Mouse (Mus musculus) CH12.LX (cell line): ENCODE data around the gene Tubb1. TPM values are rescaled to one million over a fixed set of nuclear protein-coding genes. Genes with fewer than 3 reads are reported as not detected.

Source experiments
- DNase-seq: peaks from one replicate; pipeline ENCODE4 v3.0.0-alpha.2; 2013; ENCODE audit errors: extremely low read depth
- H3K27ac ChIP-seq: 2 replicates; pipeline ENCODE4 v1.5.1; 2012; ENCODE audit warnings: low read depth, mild to moderate bottlenecking, control low read depth, moderate library complexity; ENCODE audit not compliant: insufficient read depth
- H3K27me3 ChIP-seq: replicated peaks from 2 replicates; pipeline ENCODE3; 2012; ENCODE audit warnings: inconsistent platforms
- H3K36me3 ChIP-seq, 2 experiments: replicated peaks in 1 of 2; 2 replicates each; pipeline versions ENCODE3 to v1.6.1; 2012; ENCODE audit warnings: inconsistent platforms in 1 of 2, low read length in 1 of 2, mild to moderate bottlenecking in 1 of 2, mixed read lengths in 1 of 2, moderate library complexity in 1 of 2; ENCODE audit not compliant: control insufficient read depth in 1 of 2, insufficient read depth in 1 of 2
- H3K4me1 ChIP-seq, 2 experiments: 2 replicates each; pipeline ENCODE4 v1.6.1; 2012; ENCODE audit warnings: inconsistent platforms in 1 of 2, moderate library complexity in 1 of 2; ENCODE audit not compliant: insufficient read depth in 2 of 2, control insufficient read depth in 1 of 2
- H3K4me2 ChIP-seq: 2 replicates; pipeline ENCODE4 v1.6.1; 2012; ENCODE audit warnings: low read depth, mild to moderate bottlenecking, control low read depth; ENCODE audit not compliant: poor library complexity, insufficient read depth, severe bottlenecking
- H3K4me3 ChIP-seq, 3 experiments: fragments of 150-350 bp in 1 of 3; sonication (generic) in 1 of 3; replicated peaks in 1 of 3; 2 replicates each; pipeline versions ENCODE3 to v1.5.1; 2011 to 2012; ENCODE audit warnings: low read depth in 2 of 3, low read length in 2 of 3, mild to moderate bottlenecking in 2 of 3, moderate library complexity in 2 of 3, control low read depth in 1 of 3, improper control_type of control experiment in 1 of 3, inconsistent platforms in 1 of 3, mixed read lengths in 1 of 3; ENCODE audit not compliant: poor library complexity in 1 of 3
- H3K79me2 ChIP-seq: replicated peaks from 2 replicates; pipeline ENCODE4 v1.6.1; 2012; ENCODE audit warnings: mild to moderate bottlenecking, moderate library complexity; ENCODE audit not compliant: control insufficient read depth, poor library complexity, insufficient read depth, severe bottlenecking; ENCODE audit errors: extremely low read depth
- H3K9ac ChIP-seq: 2 replicates; pipeline ENCODE4 v1.6.1; 2012; ENCODE audit warnings: low read depth, mild to moderate bottlenecking, control low read depth, moderate library complexity; ENCODE audit not compliant: insufficient read depth
- H3K9me3 ChIP-seq: replicated peaks from 2 replicates; pipeline ENCODE3; 2012; ENCODE audit warnings: low read length, inconsistent platforms, mixed read lengths
- BHLHE40 ChIP-seq: IDR thresholded peaks from 2 replicates; pipeline ENCODE4 v1.6.1; 2011; ENCODE audit warnings: mild to moderate bottlenecking, low read depth, low read length, improper control_type of control experiment
- CHD1 ChIP-seq: IDR thresholded peaks from 2 replicates; pipeline ENCODE4 v1.6.1; 2012; ENCODE audit warnings: low read depth, low read length, improper control_type of control experiment, inconsistent platforms
- CTCF ChIP-seq, 2 experiments: IDR thresholded peaks in 1 of 2; conservative IDR thresholded peaks in 1 of 2; 2 replicates each; pipeline ENCODE4 v1.5.1; 2011 to 2012; ENCODE audit warnings: low read depth in 2 of 2, low read length in 2 of 2, improper control_type of control experiment in 1 of 2, inconsistent platforms in 1 of 2, mild to moderate bottlenecking in 1 of 2, moderate library complexity in 1 of 2
- GABPA ChIP-seq: IDR thresholded peaks from 2 replicates; pipeline ENCODE4 v1.6.1; 2012; ENCODE audit warnings: low read depth, low read length, improper control_type of control experiment, inconsistent platforms; ENCODE audit not compliant: insufficient replicate concordance
- JUN ChIP-seq: IDR thresholded peaks from 2 replicates; pipeline ENCODE4 v1.6.1; 2011; ENCODE audit warnings: low read depth, mild to moderate bottlenecking, low read length, improper control_type of control experiment, moderate library complexity; ENCODE audit not compliant: insufficient read depth
- JUND ChIP-seq: conservative IDR thresholded peaks from 2 replicates; pipeline ENCODE4 v1.6.1; 2011; ENCODE audit warnings: low read depth, low read length, improper control_type of control experiment
- MEF2A ChIP-seq: IDR thresholded peaks from 2 replicates; pipeline ENCODE4 v1.6.1; 2014; ENCODE audit warnings: low read depth, mild to moderate bottlenecking, inconsistent platforms, low read length, improper control_type of control experiment, borderline replicate concordance
- MXI1 ChIP-seq: IDR thresholded peaks from 2 replicates; pipeline ENCODE4 v1.6.1; 2011; ENCODE audit warnings: mild to moderate bottlenecking, low read depth, low read length, improper control_type of control experiment
- MYC ChIP-seq: IDR thresholded peaks from 2 replicates; pipeline ENCODE4 v1.6.1; 2011; ENCODE audit warnings: low read depth, mild to moderate bottlenecking, improper control_type of control experiment, low read length
- PAX5 ChIP-seq: IDR thresholded peaks from 2 replicates; pipeline ENCODE4 v1.6.1; 2012; ENCODE audit warnings: low read length, inconsistent platforms, mixed read lengths
- POLR2AphosphoS2 ChIP-seq: IDR thresholded peaks from 2 replicates; pipeline ENCODE4 v1.6.1; 2011; ENCODE audit warnings: low read depth, low read length, improper control_type of control experiment
- SMC3 ChIP-seq: IDR thresholded peaks from 2 replicates; pipeline ENCODE4 v1.6.1; 2011; ENCODE audit warnings: low read depth, low read length, improper control_type of control experiment
- USF2 ChIP-seq: conservative IDR thresholded peaks from 2 replicates; pipeline ENCODE4 v1.6.1; 2011; ENCODE audit warnings: low read depth, low read length, improper control_type of control experiment
- ZKSCAN1 ChIP-seq: IDR thresholded peaks from 2 replicates; pipeline ENCODE4 v1.6.1; 2012; ENCODE audit warnings: low read depth, inconsistent platforms, low read length, improper control_type of control experiment, borderline replicate concordance
- ZNF384 ChIP-seq: IDR thresholded peaks from 2 replicates; pipeline ENCODE4 v1.6.1; 2012; ENCODE audit warnings: low read depth, low read length, improper control_type of control experiment, inconsistent platforms
- dilution Hi-C: fragments of 300-500 bp; cut with MboI; formaldehyde crosslinking; loops from 2 replicates; pipeline ENCODE4 v1.14.3; 2020; ENCODE audit warnings: low sequenced_read_pairs; ENCODE audit not compliant: extremely low pct_unique_long_range_greater_than_20kb, extremely low pct_ligation_motif_present
- in situ Hi-C: fragments of 300-500 bp; cut with MboI; formaldehyde crosslinking; loops from 3 replicates; pipeline ENCODE4 v1.14.3; 2019; ENCODE audit warnings: low sequenced_read_pairs, low pct_ligation_motif_present, low pct_unique_long_range_greater_than_20kb, mixed read lengths
- polyA plus RNA-seq: library from polyadenylated mRNA; unstranded; fragments of >175 nt; gene quantifications from 2 replicates; pipeline ENCODE4 v1.2.1, GENCODE M21; 2012; ENCODE audit warnings: low read depth; ENCODE audit not compliant: insufficient read length
- total RNA-seq, 2 experiments: library from RNA; depleted of rRNA; stranded (reverse); fragments of 300-350 nt in 1 of 2; fragments of >200 nt in 1 of 2; gene quantifications; 2 replicates each; pipeline ENCODE4 v1.2.3; 2012 to 2014

The Tubb1 gene
- not detected in 2 replicates for total RNA-seq (2012; rRNA removed)
- not detected in 2 replicates for total RNA-seq (2014; rRNA removed)
- not detected in 2 replicates for polyA plus RNA-seq

GRCm38 (mm10) chr2:174450353-174450752, at the start of gene Tubb1:
Gene Tubb1, plus strand, starts transcription at chr2:174450695.
- no peak within 1 kb of the TSS for H3K27ac ChIP-seq
- H3K9ac ChIP-seq, result no peak within 1 kb of the TSS
- no peaks in the 10 kb centered on the region for H3K9me3 ChIP-seq
- H3K4me2 ChIP-seq, result no peak within 1 kb of the TSS
- no peaks in the 10 kb centered on the region for H3K27me3 ChIP-seq
- dilution Hi-C loops, result no loop called here
- no peak within 1 kb of the TSS for H3K4me3 ChIP-seq
- TF ChIP-seq MYC (no peak), ZKSCAN1 (no peak)
- TF ChIP-seq, all 38 proteins: peak for 0
- H3K36me3 ChIP-seq, result no peaks in the 10 kb centered on the region
- peaks cover 3 to 15% of the 10 kb centered on the region in 2 experiments; a peak in 3 of 4 replicates for H3K4me1 ChIP-seq
- in situ Hi-C loops, result loop anchor here (10.0 kb wide), 1 partner anchor 136 kb away; no protein-coding TSS in a partner anchor
- H3K79me2 ChIP-seq, result no peaks in the 10 kb centered on the region
- no peak for DNase-seq

- H3K27me3 ChIP-seq, result no peaks in the 10 kb centered on the region
- no peak overlapping the region for H3K4me2 ChIP-seq
- no peaks in the 10 kb centered on the region for H3K79me2 ChIP-seq
- TF ChIP-seq ZNF384 (no peak), MXI1 (no peak), ZKSCAN1 (no peak), CTCF (conservative IDR thresholded peaks at IDR 0.05 in 1 of 2, IDR thresholded peaks at IDR 0.05 in 1 of 2; ENCODE audit: low read depth in 2 of 2, low read length in 2 of 2) (no peak), POLR2AphosphoS2 (no peak), JUND (no peak), BHLHE40 (no peak), GABPA (no peak), JUN (no peak), PAX5 (no peak)
- TF ChIP-seq, all 38 proteins: peak for 0
- Histone ChIP-seq H3K4me3 (no peak overlapping the region), H3K9me3 (no peaks in the 10 kb centered on the region), H3K9ac (no peak overlapping the region), H3K4me1 (peaks cover 0 to 4% of the 10 kb centered on the region in 2 experiments; a peak in 1 of 4 replicates), H3K27ac (no peak overlapping the region), H3K36me3 (no peaks in the 10 kb centered on the region)
- in situ Hi-C loops (no loop called here), dilution Hi-C loops (no loop called here)
- no peak for DNase-seq
These were observed 40.3 kb upstream of the Tubb1 start for GRCm38 (mm10) chr2:174410222-174410621.

GRCm38 (mm10) chr2:174413127-174413526, 37.4 kb upstream of the Tubb1 start:
- Histone ChIP-seq H3K36me3 (peaks cover 0 to 9% of the 10 kb centered on the region in 2 experiments), H3K9me3 (no peaks in the 10 kb centered on the region)
- in situ Hi-C loops, result no loop called here

More at GRCm38 (mm10) chr2:174413127-174413526, 37.4 kb upstream of the Tubb1 start:
- dilution Hi-C loops, result no loop called here
- H3K4me2 ChIP-seq, result no peak overlapping the region
- H3K9ac ChIP-seq, result no peak overlapping the region
- no peak overlapping the region for H3K4me3 ChIP-seq
- H3K4me1 ChIP-seq, result peaks cover 7 to 19% of the 10 kb centered on the region in 2 experiments; a peak in 3 of 4 replicates
- no peaks in the 10 kb centered on the region for H3K27me3 ChIP-seq
- TF ChIP-seq GABPA (no peak), MYC (no peak), CHD1 (no peak), POLR2AphosphoS2 (no peak), MEF2A (no peak), SMC3 (no peak), USF2 (no peak), CTCF (conservative IDR thresholded peaks at IDR 0.05 in 1 of 2, IDR thresholded peaks at IDR 0.05 in 1 of 2; ENCODE audit: low read depth in 2 of 2, low read length in 2 of 2) (no peak)
- H3K27ac ChIP-seq, result no peak overlapping the region
- no peak for DNase-seq
- H3K79me2 ChIP-seq, result peaks cover 8% of the 10 kb centered on the region; the same call in 1 of the 2 replicates
